Mouse (Mus musculus) Patski (cell line): ENCODE data around the gene Ercc6l2. TPM values are rescaled to one million over a fixed set of nuclear protein-coding genes. Genes with fewer than 3 reads are reported as not detected.

ENCODE experiments used
- ATAC-seq: fragments of 100-300 bp; one replicate; pipeline ENCODE4 v1.8.0; 2021
- CTCF ChIA-PET: fragments of 350-600 bp; sonication (Branson Sonifier 250); formaldehyde crosslinking; loops from one replicate; lab custom pipeline; 2022; ENCODE audit warnings: inconsistent platforms; lab: Charles Lee
- POLR2A ChIA-PET: fragments of 350-600 bp; sonication (Branson Sonifier 250); formaldehyde crosslinking; loops from one replicate; lab custom pipeline; 2022; ENCODE audit warnings: antibody characterized with exemption, inconsistent platforms; lab: Charles Lee
- DNase-seq: peaks from one replicate; pipeline ENCODE4 v3.0.0-alpha.2; 2011; ENCODE audit warnings: low read depth, low spot score
- H3K27me3 ChIP-seq: fragments of 371-371 bp; one replicate; pipeline ENCODE4 v1.5.1; 2021
- CTCF ChIP-seq: fragments of 100-300 bp; IDR thresholded peaks from one replicate; pipeline ENCODE4 v1.5.1; 2021
- in situ Hi-C: fragments of 300-500 bp; cut with MboI; formaldehyde crosslinking; loops from 3 replicates; pipeline ENCODE4 v1.11.1; 2018; ENCODE audit warnings: low pct_unique_long_range_greater_than_20kb, mixed read lengths
- polyA plus RNA-seq: library from polyadenylated mRNA; unstranded; gene quantifications from one replicate; pipeline ENCODE4 v1.2.3, GENCODE M21; 2021

The Ercc6l2 gene
- 22.5 TPM for polyA plus RNA-seq

DNA sequence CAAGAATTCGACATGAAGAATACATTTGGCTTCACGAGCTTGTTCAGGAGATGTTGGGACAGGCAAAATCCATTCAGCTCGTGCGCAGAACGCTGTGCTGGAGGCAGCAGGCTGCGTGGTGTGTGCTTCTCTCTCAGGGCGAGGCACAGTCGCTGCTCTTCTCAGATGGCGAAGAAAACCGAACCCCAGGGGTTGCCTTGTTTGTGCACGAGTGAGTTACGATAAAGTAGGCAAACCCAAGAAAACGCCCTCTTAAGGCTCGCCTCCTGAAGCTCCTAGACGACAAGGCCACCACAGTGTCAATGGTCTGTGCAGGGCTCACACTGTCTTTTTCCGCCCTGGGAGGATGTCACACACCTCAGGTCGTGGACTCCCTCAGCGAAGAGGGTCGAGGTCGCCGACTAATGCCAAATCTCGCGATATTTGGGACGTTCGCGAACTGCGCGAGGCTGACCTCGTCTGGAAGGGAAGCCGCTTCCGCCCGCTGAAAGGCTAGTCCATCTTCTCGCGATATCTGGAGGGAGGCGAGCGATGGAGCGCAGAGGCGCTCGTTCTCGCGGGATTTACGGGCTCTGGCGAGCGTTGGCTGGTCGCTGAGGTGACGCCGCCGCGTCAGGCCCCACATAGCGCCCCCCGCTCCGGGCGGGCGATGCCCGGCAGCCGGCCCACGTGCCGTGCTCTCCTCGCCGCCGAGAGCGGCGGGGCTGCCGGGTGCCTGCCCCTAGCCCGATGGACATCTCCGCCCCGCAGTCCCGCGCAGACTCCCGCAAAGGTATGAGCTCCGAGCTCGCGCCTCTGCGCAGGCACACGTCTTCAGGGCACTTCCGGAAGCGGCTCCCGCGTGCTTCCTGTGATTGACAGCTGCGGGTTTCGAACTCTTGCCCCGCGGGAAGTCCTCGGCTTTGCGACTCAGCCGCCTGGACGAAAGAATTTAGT is at the start of gene Ercc6l2:
Gene Ercc6l2 (plus strand): TSS at position 495 of the 936 bp plus-strand sequence.
- in situ Hi-C loops, result loop anchor here (10.0 kb wide), 2 partner anchors 120 to 240 kb away; partner anchors contain the start of gene Ptch1
- no peaks in the 10 kb centered on the region for H3K27me3 ChIP-seq
- ATAC-seq (peak; percentile 94), DNase-seq (peak; percentile 98)
- ChIA-PET CTCF (interaction anchor here (1.4 kb wide), 1 partner anchor 12 kb away, joined by 3 read pairs; no protein-coding TSS in a partner anchor), POLR2A (interaction anchor here (0.9 to 1.2 kb wide), 4 partner anchors 43 to 67 kb away, joined by 3 to 4 read pairs (median 3); no protein-coding TSS in a partner anchor)
- no peak for TF ChIP-seq CTCF

DNA sequence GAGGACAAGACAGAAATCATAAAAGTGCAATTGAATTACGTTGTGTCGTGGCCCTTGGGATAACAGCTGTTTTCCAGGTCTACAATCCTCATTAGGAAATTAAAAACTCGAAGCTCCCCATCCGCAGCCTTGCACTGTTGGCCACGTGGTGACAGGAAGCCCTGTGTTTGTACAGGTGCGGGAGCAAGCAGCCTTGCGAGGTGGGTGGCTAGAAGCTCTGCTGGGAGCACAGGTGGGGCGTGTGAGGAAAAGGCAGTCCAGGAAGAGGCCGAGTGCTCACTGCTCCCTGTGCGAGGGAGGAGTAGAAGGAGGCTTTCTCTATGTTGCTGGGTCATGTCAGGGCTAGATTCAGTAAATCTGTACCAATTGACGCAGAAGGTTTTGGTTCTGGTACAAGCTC is 49.0 kb upstream of the Ercc6l2 start:
- in situ Hi-C loops, result no loop called here
- DNase-seq (no peak), ATAC-seq (no peak)
- CTCF ChIA-PET, result no interaction called here
- POLR2A ChIA-PET, result no interaction called here
- no peak for TF ChIP-seq CTCF
- H3K27me3 ChIP-seq, result no peaks in the 10 kb centered on the region

DNA sequence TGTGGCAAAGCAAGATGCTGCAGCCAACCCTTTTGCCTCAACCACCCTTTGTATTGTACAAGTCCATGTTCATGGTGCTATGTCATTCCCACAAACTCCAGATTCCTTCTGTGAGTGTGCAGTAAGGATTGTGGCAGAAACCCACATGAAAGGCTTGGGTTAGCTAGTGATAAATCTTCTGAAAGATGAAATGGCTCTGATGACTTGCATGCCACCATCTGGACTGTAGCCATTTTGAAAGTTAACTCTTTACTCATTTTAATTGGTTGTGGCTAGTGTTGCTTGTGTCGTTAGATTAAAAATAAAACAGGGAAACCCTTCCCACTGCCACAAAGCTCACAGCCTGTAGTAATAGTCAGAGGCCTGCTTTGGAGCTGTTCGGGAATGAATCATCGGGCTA is 44.0 kb upstream of the Ercc6l2 start:
- ChIA-PET POLR2A (no interaction called here), CTCF (interaction anchor here (1.5 kb wide), 1 partner anchor 8 kb away, joined by 3 read pairs; no protein-coding TSS in a partner anchor)
- peak; percentile 96 for DNase-seq
- no peaks in the 10 kb centered on the region for H3K27me3 ChIP-seq
- TF ChIP-seq CTCF, result no peak
- ATAC-seq, result peak; percentile 99
- in situ Hi-C loops, result no loop called here

DNA sequence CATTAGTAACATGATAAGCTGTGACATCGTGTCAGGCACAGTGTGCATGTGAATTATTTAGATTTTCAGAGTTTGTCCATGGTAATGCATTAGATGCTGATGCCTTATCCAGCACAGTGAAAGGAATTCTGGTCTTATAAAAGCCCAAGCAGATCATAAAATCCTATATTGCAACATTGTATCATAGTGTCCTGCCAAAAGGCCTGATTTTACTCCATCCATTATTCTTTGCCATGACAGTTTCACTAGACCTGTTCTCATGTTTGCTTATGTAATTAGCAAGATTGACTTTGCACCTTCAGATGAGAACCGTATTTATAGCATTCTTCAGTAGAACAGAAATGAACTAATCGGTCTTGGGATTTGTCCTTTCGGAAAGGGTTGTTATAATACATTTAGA is 36.1 kb upstream of the Ercc6l2 start:
- CTCF ChIA-PET, result interaction anchor here (0.8 kb wide), 1 partner anchor 8 kb away, joined by 3 read pairs; no protein-coding TSS in a partner anchor
- in situ Hi-C loops, result no loop called here
- no peak for ATAC-seq
- no peaks in the 10 kb centered on the region for H3K27me3 ChIP-seq
- TF ChIP-seq CTCF, result no peak
- DNase-seq, result no peak
- POLR2A ChIA-PET, result no interaction called here

DNA sequence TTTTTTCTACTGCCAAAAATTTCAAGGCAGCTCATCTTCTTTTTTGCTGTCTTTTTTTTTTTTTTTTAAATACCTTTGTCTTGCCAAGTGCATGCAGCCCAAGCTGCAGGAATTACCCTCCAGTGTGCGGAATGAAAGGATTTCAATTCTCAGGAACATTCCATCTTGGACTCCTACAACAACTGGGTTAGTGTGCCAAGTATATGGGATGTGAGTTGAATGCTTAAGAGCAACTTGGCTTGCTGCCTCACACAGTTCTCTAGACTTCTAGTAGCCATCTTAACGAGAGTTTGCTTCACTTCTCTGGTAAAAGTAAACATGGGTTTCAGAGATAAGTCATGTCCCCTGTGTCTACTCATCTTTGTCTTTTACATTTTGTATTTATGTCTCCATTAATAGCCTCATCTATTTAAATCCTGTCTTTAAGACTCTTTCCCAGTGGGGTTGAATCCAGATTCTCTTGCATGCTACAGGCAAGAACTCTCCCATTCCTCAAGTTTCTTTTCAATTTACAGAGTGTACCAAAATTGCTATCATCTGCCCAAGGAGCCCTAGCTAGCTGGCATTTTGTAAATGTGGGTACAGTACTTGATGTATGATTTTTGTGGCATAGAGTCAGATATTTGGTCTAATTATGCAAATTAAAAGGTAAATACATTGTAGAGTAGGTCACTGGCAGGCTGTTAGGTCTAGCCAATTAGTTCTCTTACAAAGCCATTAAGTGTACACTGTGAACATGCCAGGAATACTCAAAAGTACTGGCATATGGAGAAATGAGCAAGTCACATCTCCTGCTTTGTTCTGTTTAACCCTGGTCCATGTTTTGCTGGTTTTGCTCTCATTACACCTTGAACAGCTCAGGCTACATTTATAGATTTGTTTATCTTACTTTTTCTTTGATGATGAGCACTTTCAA is 35.4 kb upstream of the Ercc6l2 start:
- DNase-seq (no peak), ATAC-seq (no peak)
- no peaks in the 10 kb centered on the region for H3K27me3 ChIP-seq
- ChIA-PET CTCF (interaction anchor here (0.8 kb wide), 1 partner anchor 9 kb away, joined by 3 read pairs; no protein-coding TSS in a partner anchor), POLR2A (no interaction called here)
- in situ Hi-C loops, result no loop called here
- TF ChIP-seq CTCF, result no peak

DNA sequence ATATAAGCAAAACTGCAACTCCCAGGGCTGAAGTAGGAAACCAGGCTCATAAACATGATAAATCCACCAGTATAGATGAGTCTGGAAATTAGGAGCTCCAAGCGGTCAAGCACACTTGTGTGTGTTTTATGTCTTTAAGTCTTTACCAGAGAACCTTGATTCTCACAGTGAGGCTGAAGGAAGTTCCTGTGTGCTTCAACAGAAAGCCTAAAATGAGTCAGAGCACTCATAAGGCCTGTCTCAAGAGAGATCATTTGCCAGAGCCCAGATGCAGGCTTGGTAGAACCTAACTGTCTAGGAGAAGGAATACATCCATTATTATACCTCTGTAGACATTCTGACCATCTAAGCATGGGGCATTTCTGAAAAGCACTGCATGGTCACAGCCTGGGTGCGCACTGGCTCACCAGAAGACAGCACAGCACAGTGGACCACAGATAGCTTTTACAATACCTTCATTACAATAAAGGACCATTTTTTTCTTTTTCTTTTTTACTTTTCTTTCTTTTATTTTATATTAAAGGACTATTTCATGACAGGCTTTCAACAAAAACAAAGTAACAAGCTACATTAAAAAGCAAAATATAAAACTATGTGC is 22.7 kb upstream of the Ercc6l2 start:
- CTCF ChIA-PET, result no interaction called here
- TF ChIP-seq CTCF, result no peak
- no peak for ATAC-seq
- POLR2A ChIA-PET, result no interaction called here
- DNase-seq, result no peak
- no peaks in the 10 kb centered on the region for H3K27me3 ChIP-seq
- in situ Hi-C loops, result no loop called here

DNA sequence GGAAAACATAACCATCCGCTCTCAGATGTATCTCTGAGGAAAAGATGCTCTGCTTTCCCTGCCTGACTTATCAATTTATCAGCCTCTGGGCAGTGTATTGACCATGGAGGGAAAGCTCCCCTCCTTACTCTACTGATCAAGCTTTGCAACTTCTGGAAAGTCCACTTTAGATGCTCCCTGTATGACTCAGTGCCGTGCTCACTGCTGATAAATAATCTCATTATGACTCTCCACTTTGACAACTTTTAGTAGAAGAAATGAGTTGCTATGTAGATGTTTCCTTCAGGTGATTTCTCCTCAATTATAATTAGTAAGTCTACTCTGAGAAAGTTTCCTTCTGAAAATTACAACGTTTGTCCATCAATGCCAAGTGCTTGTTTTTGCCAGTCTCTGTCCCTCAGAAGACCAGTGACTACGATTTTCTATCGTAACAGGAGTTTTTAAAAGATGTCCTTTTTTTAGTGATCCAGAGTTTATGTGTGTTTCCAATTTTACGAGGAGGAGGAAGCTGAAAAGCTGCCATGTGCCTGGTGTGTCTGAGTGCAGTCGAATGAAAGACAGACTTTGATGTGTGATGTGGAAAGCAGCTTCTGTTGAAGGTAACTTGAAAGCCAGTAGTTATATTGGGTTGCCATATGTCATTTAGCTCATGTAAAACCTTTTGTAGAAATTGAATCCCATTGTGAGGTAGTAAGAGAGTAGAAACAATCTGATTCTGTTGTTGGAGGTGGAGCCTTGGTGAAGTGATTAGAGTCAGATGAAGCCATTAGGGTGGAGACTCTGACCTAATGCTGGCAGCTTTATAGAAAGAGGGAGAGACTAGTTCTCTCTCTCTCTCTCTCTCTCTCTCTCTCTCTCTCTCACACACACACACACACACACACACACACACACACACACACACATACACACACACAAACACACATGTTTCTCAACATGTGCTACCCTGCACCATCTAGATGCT is 21.4 kb upstream of the Ercc6l2 start:
- ChIA-PET CTCF (no interaction called here), POLR2A (no interaction called here)
- no peak for ATAC-seq
- in situ Hi-C loops, result no loop called here
- no peaks in the 10 kb centered on the region for H3K27me3 ChIP-seq
- no peak for DNase-seq
- no peak for TF ChIP-seq CTCF

DNA sequence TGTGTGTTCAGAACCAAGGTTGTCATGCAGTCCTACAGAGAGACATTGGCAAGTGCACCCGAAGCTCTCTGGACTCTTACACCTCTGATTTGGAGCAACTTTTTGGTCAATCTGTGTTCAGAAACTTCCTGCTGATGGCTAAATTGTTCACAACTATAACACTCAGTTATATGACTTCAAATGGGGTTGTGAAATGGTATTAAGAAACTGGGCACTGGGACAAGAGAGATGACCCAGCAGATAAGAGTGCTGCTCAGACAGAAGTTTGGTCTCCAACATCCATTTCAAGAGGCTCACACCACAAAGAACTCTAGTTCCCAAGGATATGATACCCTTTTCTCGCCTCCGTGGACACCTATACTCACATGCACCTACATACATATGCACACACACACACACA is 16.4 kb upstream of the Ercc6l2 start:
- ATAC-seq (no peak), DNase-seq (no peak)
- POLR2A ChIA-PET, result no interaction called here
- CTCF ChIA-PET, result no interaction called here
- no peak for TF ChIP-seq CTCF
- in situ Hi-C loops, result no loop called here
- H3K27me3 ChIP-seq, result no peaks in the 10 kb centered on the region

DNA sequence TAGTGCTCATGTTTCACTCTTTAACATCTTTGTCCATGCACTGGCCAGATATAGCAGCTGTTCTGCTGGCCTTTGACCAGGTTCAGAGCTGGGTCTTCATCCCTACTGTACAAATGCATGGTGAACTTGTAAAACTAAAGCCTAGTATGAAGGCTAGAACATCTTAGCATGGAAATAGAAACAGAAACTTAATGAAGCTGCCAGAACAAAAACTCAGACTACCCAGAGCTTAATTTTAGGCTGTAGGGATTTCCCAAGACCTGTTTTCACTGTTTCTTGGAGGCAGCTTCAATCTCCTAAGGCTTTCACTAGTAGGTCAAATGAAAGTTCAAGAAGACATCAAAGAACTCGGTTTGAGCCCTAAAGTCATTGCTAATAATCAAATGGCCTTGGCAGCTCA is 15.1 kb upstream of the Ercc6l2 start:
- H3K27me3 ChIP-seq, result no peaks in the 10 kb centered on the region
- ATAC-seq, result no peak
- POLR2A ChIA-PET, result no interaction called here
- no peak for TF ChIP-seq CTCF
- CTCF ChIA-PET, result no interaction called here
- in situ Hi-C loops, result no loop called here
- no peak for DNase-seq
